Mouse (Mus musculus) kidney, adult 9 months (tissue): ENCODE data around the gene Dpp3.
"Not testable (repeated sequence)": the region's sequence is repeated elsewhere in the genome, so short reads cannot be mapped to it uniquely, and the experiment has no call there.

Source experiments
- DNase-seq: peaks from one replicate; pipeline ENCODE4 v3.0.0; 2022

Dpp3 gene

GRCm38 (mm10) chr19:4927904-4928531, at the start of gene Dpp3:
Dpp3 (minus strand) TSS chr19:4928287.
- DNase-seq = peak; percentile 99

- DNase-seq = no peak
These were observed 40.1 kb upstream of the Dpp3 start for GRCm38 (mm10) chr19:4968236-4968635.

GRCm38 (mm10) chr19:4961928-4962601, 34.0 kb upstream of the Dpp3 start, which contains the start of gene Mrpl11:
Mrpl11 (plus strand) TSS chr19:4962147.
- peak; percentile 96 for DNase-seq

- not testable (repeated sequence) for DNase-seq
These were observed 20.6 kb upstream of the Dpp3 start for GRCm38 (mm10) chr19:4948641-4949040.

- no peak for DNase-seq
These were observed 17.5 kb upstream of the Dpp3 start for GRCm38 (mm10) chr19:4945540-4945939.

GRCm38 (mm10) chr19:4943253-4943588, 15.1 kb upstream of the Dpp3 start:
- no peak for DNase-seq

- peak; percentile 67 for DNase-seq
These were observed 14.6 kb upstream of the Dpp3 start, which contains the start of gene Peli3 for GRCm38 (mm10) chr19:4942551-4943252. Peli3 (minus strand) TSS chr19:4943127.

GRCm38 (mm10) chr19:4937444-4938310, 9.6 kb upstream of the Dpp3 start:
- no peak for DNase-seq

- DNase-seq = no peak
These were observed 8.8 kb upstream of the Dpp3 start for GRCm38 (mm10) chr19:4936896-4937295.

- DNase-seq = no peak
These were observed 694 bp upstream of the Dpp3 start for GRCm38 (mm10) chr19:4928781-4929180.

GRCm38 (mm10) chr19:4925121-4925860, 2.8 kb downstream of the Dpp3 start:
- DNase-seq = no peak

GRCm38 (mm10) chr19:4919652-4920051, 8.4 kb downstream of the Dpp3 start:
- no peak for DNase-seq

- no peak for DNase-seq
These were observed 11.3 kb downstream of the Dpp3 start for GRCm38 (mm10) chr19:4916827-4917226.

GRCm38 (mm10) chr19:4915924-4916603, 12.0 kb downstream of the Dpp3 start:
- no peak for DNase-seq

- DNase-seq = no peak
These were observed 18.7 kb downstream of the Dpp3 start for GRCm38 (mm10) chr19:4909376-4909775.

GRCm38 (mm10) chr19:4908107-4908506, 20.0 kb downstream of the Dpp3 start:
- peak; percentile 62 for DNase-seq

- DNase-seq = peak; percentile 78
These were observed 21.9 kb downstream of the Dpp3 start, which contains the start of gene Bbs1 for GRCm38 (mm10) chr19:4905979-4906794. Bbs1 (minus strand) TSS chr19:4906628.

- DNase-seq = no peak
These were observed 28.2 kb downstream of the Dpp3 start for GRCm38 (mm10) chr19:4899888-4900287.

- no peak for DNase-seq
These were observed 29.1 kb downstream of the Dpp3 start for GRCm38 (mm10) chr19:4898972-4899371.

GRCm38 (mm10) chr19:4896780-4897520, 31.1 kb downstream of the Dpp3 start:
- no peak for DNase-seq
